Mouse (Mus musculus) lung, postnatal 0 days (tissue): ENCODE measurements at regions not wholly inside any gene's neighbourhood (a gene's known extent, or its start where the extent isn't known, plus 50 kb on each side); places are given as distances from the start of the nearest gene placed in this dataset.

Source experiments
- CTCF ChIP-seq: IDR thresholded peaks from 2 replicates; pipeline ENCODE4 v1.5.1; 2016; ENCODE audit warnings: antibody characterized with exemption, mild to moderate bottlenecking
- EP300 ChIP-seq: IDR thresholded peaks from 2 replicates; pipeline ENCODE4 v1.6.1; 2016; ENCODE audit warnings: antibody characterized with exemption, mild to moderate bottlenecking, control low read depth

- TF ChIP-seq CTCF (no peak), EP300 (no peak)
Measured at GRCm38 (mm10) chr12:26567435-26567834, 98.4 kb downstream of the Cmpk2 start.
